Mouse (Mus musculus) retina, adult 2 months (tissue): Measurements from ENCODE around the gene Olfr1134.
"Not testable (repeated sequence)": the region's sequence is repeated elsewhere in the genome, so short reads cannot be mapped to it uniquely, and the experiment has no call there.

Experiments used
- DNase-seq: peaks from one replicate; pipeline ENCODE4 v3.0.0-alpha.2; 2012; ENCODE audit warnings: low read depth, low spot score

Gene Olfr1134

GRCm38 (mm10) chr2:87658360-87658759 is at the start of gene Olfr1134:
Gene Olfr1134 (minus strand): TSS chr2:87658460.
- no peak for DNase-seq

GRCm38 (mm10) chr2:87693847-87694246 is 35.6 kb upstream of the Olfr1134 start, which contains the start of gene Olfr1136:
Gene Olfr1136 (minus strand): TSS chr2:87693947.
- no peak for DNase-seq

- no peak for DNase-seq
These were observed 15.3 kb upstream of the Olfr1134 start, which contains the start of gene Olfr1135 for GRCm38 (mm10) chr2:87673564-87673963. Gene Olfr1135 (minus strand): TSS chr2:87673664.

DNA sequence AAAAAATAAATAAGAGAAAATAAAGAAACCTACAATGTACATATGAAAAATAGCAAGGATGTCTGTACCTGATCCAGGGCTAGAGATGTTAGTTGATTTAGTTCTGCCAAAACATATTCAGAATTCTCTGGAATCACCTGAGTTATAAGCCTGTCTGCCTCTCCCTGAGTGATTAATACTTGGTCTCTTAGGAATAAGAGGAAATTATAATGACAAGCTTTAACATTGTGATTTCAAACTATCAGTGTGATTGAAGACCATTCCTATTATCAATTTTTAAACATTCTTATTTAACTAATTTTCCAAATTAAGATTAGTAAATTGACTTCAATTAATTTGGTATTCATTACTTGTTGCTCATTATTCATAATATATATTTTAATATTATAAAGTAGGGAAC is 11.0 kb downstream of the Olfr1134 start, which contains the start of gene Olfr1133:
TSS of gene Olfr1133 (minus strand) at position 101 of the 400 bp plus-strand sequence.
- DNase-seq, result no peak

DNA sequence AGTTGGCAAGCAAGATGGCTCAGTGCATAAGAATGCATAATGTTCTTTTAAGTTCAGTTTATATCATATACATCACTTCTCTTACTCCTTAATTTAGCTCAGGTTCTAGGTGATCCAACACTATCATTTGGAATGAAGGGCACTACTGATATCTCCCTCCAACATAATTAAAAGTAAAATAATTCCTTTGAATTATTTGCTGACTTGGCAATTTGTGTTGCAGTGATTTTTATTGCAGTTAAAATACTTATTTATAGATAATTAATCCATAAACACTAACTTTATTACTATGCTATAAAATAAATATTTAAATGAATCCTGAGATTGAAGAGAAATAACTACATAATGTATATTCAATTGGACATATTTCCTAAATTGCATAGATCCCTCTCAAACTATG is 15.8 kb downstream of the Olfr1134 start:
- no peak for DNase-seq

DNA sequence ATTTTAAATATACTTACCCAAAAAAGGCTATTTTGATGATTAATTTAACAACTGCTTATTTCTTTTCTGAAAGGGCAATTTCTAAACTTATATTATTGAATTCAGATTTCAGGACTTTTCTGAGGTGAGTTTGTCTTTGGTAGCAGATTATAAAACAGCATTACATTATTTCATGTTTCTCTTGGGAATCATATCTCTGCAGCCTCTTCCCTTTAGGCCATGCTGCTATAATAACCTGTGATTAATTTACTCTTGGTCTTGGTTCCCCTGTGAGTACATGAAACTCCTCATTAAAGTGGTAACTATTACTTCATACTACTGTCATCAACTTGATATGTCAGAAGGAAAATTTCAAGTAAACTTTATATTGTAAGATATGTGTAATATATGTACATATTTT is 20.8 kb downstream of the Olfr1134 start, which contains the start of gene Olfr1132:
TSS of gene Olfr1132 (minus strand) at position 101 of the 400 bp plus-strand sequence.
- DNase-seq, result no peak

DNA sequence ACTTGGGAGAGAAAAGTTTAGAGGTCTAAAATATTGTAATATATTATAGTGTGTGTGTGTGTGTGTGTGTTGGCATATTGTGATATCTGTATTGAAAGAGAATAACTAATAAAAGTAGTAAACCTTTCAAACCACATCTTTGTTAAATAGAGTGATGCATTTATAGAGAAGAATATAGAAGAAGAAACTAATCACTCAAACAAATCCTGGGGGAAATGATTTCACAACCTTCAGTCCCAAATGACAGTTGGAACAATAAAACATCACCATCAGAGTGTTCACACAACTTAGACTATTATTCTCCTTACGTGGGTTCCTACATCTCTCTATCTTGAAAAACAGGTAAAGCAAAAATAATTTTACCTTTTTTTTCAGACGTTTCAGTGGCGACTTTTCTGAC is 31.5 kb downstream of the Olfr1134 start, which contains the start of gene Olfr1131:
TSS of gene Olfr1131 (plus strand) at position 301 of the 400 bp plus-strand sequence.
- DNase-seq, result no peak

GRCm38 (mm10) chr2:87605912-87606311 is 52.3 kb downstream of the Olfr1134 start, which contains the start of gene Olfr1130:
Gene Olfr1130 (plus strand): TSS chr2:87606212.
- DNase-seq, result not testable (repeated sequence)
